Mouse (Mus musculus) liver, adult 2 months (tissue): ENCODE measurements at regions not wholly inside any gene's neighbourhood (a gene's known extent, or its start where the extent isn't known, plus 50 kb on each side); places are given as distances from the start of the nearest gene placed in this dataset.

Experiments used
- DNase-seq: peaks from one replicate; pipeline ENCODE4 v3.0.0-alpha.2; 2011; ENCODE audit warnings: low read depth, low spot score; ENCODE audit errors: extremely low read depth
- H3K27ac ChIP-seq: fragments of 200-500 bp; replicated peaks from 2 replicates; pipeline ENCODE4 v1.5.1; 2012; ENCODE audit warnings: low read depth, mild to moderate bottlenecking, control low read depth, inconsistent platforms, low read length; ENCODE audit not compliant: insufficient read depth
- H3K27me3 ChIP-seq: fragments of 200-500 bp; 2 replicates; pipeline ENCODE4 v1.6.1; 2012; ENCODE audit warnings: mild to moderate bottlenecking, moderate library complexity, low read length, inconsistent platforms; ENCODE audit not compliant: control insufficient read depth, insufficient read depth
- H3K36me3 ChIP-seq: fragments of 200-500 bp; 2 replicates; pipeline ENCODE4 v1.6.1; 2012; ENCODE audit warnings: low read length, inconsistent platforms; ENCODE audit not compliant: control insufficient read depth, insufficient read depth
- H3K4me1 ChIP-seq: fragments of 200-500 bp; 2 replicates; pipeline ENCODE4 v1.6.1; 2011; ENCODE audit warnings: low read length; ENCODE audit not compliant: control insufficient read depth, insufficient read depth
- H3K4me3 ChIP-seq: fragments of 200-500 bp; 2 replicates; pipeline ENCODE4 v1.5.1; 2011; ENCODE audit warnings: low read depth, mild to moderate bottlenecking, control low read depth, low read length, moderate library complexity; ENCODE audit not compliant: insufficient read depth
- H3K79me2 ChIP-seq: fragments of 200-500 bp; 2 replicates; pipeline ENCODE4 v1.6.1; 2012; ENCODE audit warnings: inconsistent platforms, mild to moderate bottlenecking, low read length, moderate library complexity; ENCODE audit not compliant: control insufficient read depth, insufficient read depth
- H3K9ac ChIP-seq: fragments of 200-500 bp; 2 replicates; pipeline ENCODE4 v1.6.1; 2012; ENCODE audit warnings: low read depth, mild to moderate bottlenecking, control low read depth, inconsistent platforms, low read length
- CTCF ChIP-seq: fragments of 200-500 bp; IDR thresholded peaks from 2 replicates; pipeline ENCODE4 v1.5.1; 2011; ENCODE audit warnings: low read depth, low read length, control low read depth
- POLR2A ChIP-seq: fragments of 200-500 bp; IDR thresholded peaks from 2 replicates; pipeline ENCODE4 v1.6.1; 2011; ENCODE audit warnings: low read length, control low read depth; ENCODE audit not compliant: insufficient read depth; ENCODE audit errors: extremely low read depth
- WGBS: fragments of 180-500 bp; shearing (Covaris S2); methylation state at CpG from one replicate; pipeline ENCODE4 v1.1.7; 2018; 5-methylcytosine and 5-hydroxymethylcytosine counted together

DNA sequence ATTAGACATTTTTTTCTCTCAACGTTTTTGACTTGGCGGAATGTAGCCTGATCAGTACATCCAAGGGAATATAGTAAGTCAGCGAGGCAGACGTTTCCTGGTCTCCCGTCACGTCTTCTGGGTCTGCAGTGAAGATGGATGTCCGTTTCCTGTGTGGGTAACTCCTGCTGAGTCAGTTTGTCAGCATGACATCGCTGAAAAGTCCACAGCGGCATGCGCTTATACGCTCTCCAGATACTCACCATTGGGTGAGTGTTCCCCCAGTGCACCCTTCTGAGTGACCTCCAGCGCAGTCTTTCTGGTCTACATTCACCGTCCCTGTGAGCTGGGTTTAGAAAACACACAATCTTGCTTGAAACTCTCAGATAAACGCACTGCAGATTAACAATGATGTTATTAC, 58.5 kb upstream of the Klf6 start:
- Histone ChIP-seq H3K27ac (peak overlapping the region; percentile 54), H3K79me2 (no peaks in the 10 kb centered on the region), H3K27me3 (no peaks in the 10 kb centered on the region), H3K4me3 (no peak overlapping the region), H3K9ac (no peak overlapping the region), H3K36me3 (no peaks in the 10 kb centered on the region), H3K4me1 (peaks cover 18% of the 10 kb centered on the region)
- TF ChIP-seq CTCF (no peak), POLR2A (no peak)
- peak; percentile 43 for DNase-seq
- whole genome bisulfite sequencing = 55% methylated on average over 14 of the region's 14 CpGs

DNA sequence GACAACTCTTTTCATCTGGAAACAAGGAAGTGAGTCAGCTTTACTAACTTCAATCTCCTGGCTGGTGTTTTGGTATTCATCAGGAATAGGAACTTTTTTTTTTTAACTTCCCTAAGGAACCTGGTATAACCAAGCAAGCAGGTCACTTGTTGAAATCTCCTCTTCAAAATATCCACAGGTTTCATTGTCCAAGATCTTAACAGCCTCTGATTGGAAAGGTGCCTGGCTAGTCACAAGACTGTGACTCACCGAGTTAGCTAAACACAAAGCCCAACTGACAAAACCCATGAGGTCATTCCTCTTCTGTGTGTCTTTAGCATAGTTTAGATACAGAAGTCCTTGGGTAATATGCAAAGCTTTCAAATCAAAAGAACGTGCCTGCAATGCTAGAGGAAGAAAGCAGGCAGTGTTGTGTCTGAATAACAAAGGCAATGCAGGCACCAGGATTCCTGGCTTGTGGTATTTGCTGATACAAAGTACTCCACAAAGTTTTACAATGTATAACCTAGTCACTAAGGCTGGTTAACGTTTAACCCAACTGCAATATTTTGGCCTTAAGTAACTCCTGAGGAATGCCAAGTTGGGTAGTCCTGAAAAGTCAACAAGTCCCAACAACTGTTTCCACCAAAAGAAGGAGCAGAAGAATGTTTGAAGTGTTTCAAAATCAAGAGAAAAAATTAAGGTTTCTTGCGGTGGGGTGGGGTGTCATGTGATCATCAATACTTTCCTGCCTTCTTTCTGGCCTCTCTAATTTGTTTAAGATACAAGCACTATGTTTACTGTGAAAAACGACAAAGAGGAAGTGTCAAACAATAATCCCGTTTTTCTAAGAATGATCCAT, 57.5 kb upstream of the Klf6 start:
- Histone ChIP-seq H3K27me3 (no peaks in the 10 kb centered on the region), H3K79me2 (no peaks in the 10 kb centered on the region), H3K36me3 (no peaks in the 10 kb centered on the region), H3K4me3 (peak overlapping the region; percentile 23; the same call in 1 of the 2 replicates), H3K27ac (peak overlapping the region; percentile 95), H3K9ac (0 out of 2 replicates have a peak overlapping the region, but pooled peaks have one; percentile 50), H3K4me1 (peaks cover 18% of the 10 kb centered on the region)
- 4% methylated on average over 6 of the region's 6 CpGs for WGBS
- DNase-seq = peak; percentile 100
- TF ChIP-seq POLR2A = no peak
- no peak for TF ChIP-seq CTCF

DNA sequence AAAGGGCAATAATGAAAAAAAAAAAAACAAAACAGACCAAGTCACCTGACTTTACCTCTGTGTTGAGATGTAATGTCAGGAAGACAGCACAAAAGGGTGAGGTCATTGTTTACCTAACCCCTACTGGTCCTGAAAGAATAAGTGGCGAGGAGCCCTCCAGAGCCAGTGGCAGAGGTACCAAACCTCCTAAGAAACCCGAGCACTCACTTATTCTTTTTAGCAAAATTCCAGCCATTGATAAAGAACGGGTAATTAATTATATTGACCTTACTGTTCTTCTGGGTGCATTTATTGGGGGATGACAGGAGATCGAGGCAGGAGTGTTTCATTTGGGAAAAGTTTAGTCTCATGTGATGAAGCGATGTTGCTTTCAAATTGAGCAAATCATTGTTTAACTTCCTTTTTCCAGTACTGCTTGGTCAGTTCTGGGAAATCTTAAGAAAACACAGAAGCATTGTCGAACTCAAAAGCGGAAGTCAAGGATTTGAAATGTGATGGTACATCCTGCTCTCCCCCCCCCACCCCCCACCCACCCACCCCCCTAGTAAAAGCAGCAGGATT, 56.8 kb upstream of the Klf6 start:
- peaks cover 18% of the 10 kb centered on the region for H3K4me1 ChIP-seq
- peak overlapping the region; percentile 56 for H3K27ac ChIP-seq
- H3K4me3 ChIP-seq = peak overlapping the region; percentile 23; the same call in 1 of the 2 replicates
- H3K27me3 ChIP-seq = no peaks in the 10 kb centered on the region
- no peak for TF ChIP-seq POLR2A
- TF ChIP-seq CTCF = no peak
- H3K36me3 ChIP-seq = no peaks in the 10 kb centered on the region
- WGBS = 7% methylated on average over 7 of the region's 7 CpGs
- no peaks in the 10 kb centered on the region for H3K79me2 ChIP-seq
- no peak overlapping the region for H3K9ac ChIP-seq
- DNase-seq = peak; percentile 49

DNA sequence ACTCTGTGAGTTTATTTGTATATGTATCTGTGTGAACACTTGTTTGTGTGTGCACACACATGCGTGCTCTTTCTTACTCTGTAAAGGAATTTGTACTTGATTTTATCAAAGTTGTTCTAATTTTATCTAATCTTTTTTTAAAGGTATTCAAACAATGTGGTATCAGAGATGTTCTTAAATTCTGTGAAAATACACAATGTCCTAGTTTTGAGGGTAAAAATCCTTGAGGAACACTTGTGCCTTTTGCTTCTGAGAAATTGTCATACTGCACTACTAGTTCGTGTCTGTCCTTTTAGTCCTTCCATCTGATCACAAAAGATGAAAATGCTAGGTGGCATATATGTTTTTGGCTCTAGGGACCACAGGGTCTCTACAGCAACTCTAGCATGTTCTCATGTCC, 52.9 kb upstream of the Klf6 start:
- no peak for DNase-seq
- H3K4me3 ChIP-seq = no peak overlapping the region
- no peaks in the 10 kb centered on the region for H3K79me2 ChIP-seq
- H3K36me3 ChIP-seq = no peaks in the 10 kb centered on the region
- WGBS = 91% methylated on average over 2 of the region's 2 CpGs
- peaks cover 4% of the 10 kb centered on the region; the same call in 1 of the 2 replicates for H3K4me1 ChIP-seq
- no peaks in the 10 kb centered on the region for H3K27me3 ChIP-seq
- no peak overlapping the region for H3K9ac ChIP-seq
- no peak for TF ChIP-seq POLR2A
- TF ChIP-seq CTCF = no peak
- no peak overlapping the region for H3K27ac ChIP-seq
